Mouse (Mus musculus): ENCODE data around the gene Uck2. TPM values are rescaled to one million over a fixed set of nuclear protein-coding genes. Genes with fewer than 3 reads are reported as not detected.

The Uck2 gene
- polyA plus RNA-seq, 1 experiment, result 66.7 TPM

- no peaks in the 10 kb centered on the region for H3K27me3 ChIP-seq (ENCODE audit: control insufficient read depth, insufficient read depth, insufficient read length)
- no peak overlapping the region for H3ac ChIP-seq (ENCODE audit: control insufficient read depth, insufficient read length)
- no peaks in the 10 kb centered on the region for H3K79me2 ChIP-seq (ENCODE audit: control insufficient read depth, insufficient read depth)
- H3K4me2 ChIP-seq (ENCODE audit: low read depth), result no peak overlapping the region
- no peaks in the 10 kb centered on the region for H3K36me3 ChIP-seq (ENCODE audit: control insufficient read depth, insufficient read depth)
- TF ChIP-seq CEBPB (IDR thresholded peaks at IDR 0.05; ENCODE audit: insufficient read depth, poor library complexity, severe bottlenecking), result no peak
- TF ChIP-seq TCF3 (IDR thresholded peaks at IDR 0.05; ENCODE audit: insufficient read length, low read depth), result no peak
- no peak for TF ChIP-seq REST (IDR thresholded peaks at IDR 0.05; ENCODE audit: insufficient read depth, insufficient read length)
- no peak for TF ChIP-seq USF1 (IDR thresholded peaks at IDR 0.05; ENCODE audit: low read depth)
- TF ChIP-seq POLR2A (IDR thresholded peaks at IDR 0.05; ENCODE audit: insufficient read length, low read depth), result no peak
- H3K4me3 ChIP-seq, result no peak overlapping the region
Observed at GRCm38 (mm10) chr1:167220303-167221174, 64.6 kb downstream of the Uck2 start.

- H3K36me3 ChIP-seq (ENCODE audit: control insufficient read depth, insufficient read depth), result no peaks in the 10 kb centered on the region
- no peaks in the 10 kb centered on the region for H3K79me2 ChIP-seq (ENCODE audit: control insufficient read depth, insufficient read depth)
- H3K27me3 ChIP-seq (ENCODE audit: control insufficient read depth, insufficient read depth, insufficient read length), result no peaks in the 10 kb centered on the region
- no peak overlapping the region for H3ac ChIP-seq (ENCODE audit: control insufficient read depth, insufficient read length)
- TF ChIP-seq REST (IDR thresholded peaks at IDR 0.05; ENCODE audit: insufficient read depth, insufficient read length) (no peak), CEBPB (IDR thresholded peaks at IDR 0.05; ENCODE audit: insufficient read depth, poor library complexity, severe bottlenecking) (no peak), MYOG (IDR thresholded peaks at IDR 0.05; ENCODE audit: control insufficient read depth in 1 of 3, insufficient read depth in 1 of 3, insufficient read length in 2 of 3, low read depth in 2 of 3) (no peak), USF1 (IDR thresholded peaks at IDR 0.05; ENCODE audit: low read depth) (no peak), POLR2A (IDR thresholded peaks at IDR 0.05; ENCODE audit: insufficient read length, low read depth) (no peak), SRF (IDR thresholded peaks at IDR 0.05; ENCODE audit: control insufficient read depth, insufficient read length, low read depth) (no peak), E2F4 (IDR thresholded peaks at IDR 0.05; ENCODE audit: insufficient read depth) (no peak), TCF12 (IDR thresholded peaks at IDR 0.05; ENCODE audit: insufficient read depth, poor library complexity, severe bottlenecking) (no peak), MYOD1 (IDR thresholded peaks at IDR 0.05; ENCODE audit: control insufficient read depth in 1 of 3, insufficient read length in 2 of 3, low read depth in 2 of 3) (no peak), TCF3 (IDR thresholded peaks at IDR 0.05; ENCODE audit: insufficient read length, low read depth) (no peak), POLR2AphosphoS2 (IDR thresholded peaks at IDR 0.05; ENCODE audit: insufficient read length, low read depth) (no peak), MAX (IDR thresholded peaks at IDR 0.05; ENCODE audit: low read depth) (no peak)
- no peak overlapping the region for H3K4me3 ChIP-seq
- H3K4me2 ChIP-seq (ENCODE audit: low read depth), result no peak overlapping the region
Observed at GRCm38 (mm10) chr1:167215460-167215859, 69.7 kb downstream of the Uck2 start.

- Histone ChIP-seq H3K36me3 (ENCODE audit: control insufficient read depth, insufficient read depth) (no peaks in the 10 kb centered on the region), H3ac (ENCODE audit: control insufficient read depth, insufficient read length) (no peak overlapping the region), H3K4me2 (ENCODE audit: low read depth) (no peak overlapping the region), H3K79me2 (ENCODE audit: control insufficient read depth, insufficient read depth) (no peaks in the 10 kb centered on the region), H3K27me3 (ENCODE audit: control insufficient read depth, insufficient read depth, insufficient read length) (no peaks in the 10 kb centered on the region), H3K4me3 (no peak overlapping the region)
- TF ChIP-seq MYOD1 (IDR thresholded peaks at IDR 0.05; ENCODE audit: control insufficient read depth in 1 of 3, insufficient read length in 2 of 3, low read depth in 2 of 3) (no peak), TCF12 (IDR thresholded peaks at IDR 0.05; ENCODE audit: insufficient read depth, poor library complexity, severe bottlenecking) (no peak), MYOG (IDR thresholded peaks at IDR 0.05; ENCODE audit: control insufficient read depth in 1 of 3, insufficient read depth in 1 of 3, insufficient read length in 2 of 3, low read depth in 2 of 3) (no peak)
Observed at GRCm38 (mm10) chr1:167212710-167213109, 72.4 kb downstream of the Uck2 start.

GRCm38 (mm10) chr1:167211979-167212614 lies 73.0 kb downstream of the Uck2 start:
- H3K79me2 ChIP-seq (ENCODE audit: control insufficient read depth, insufficient read depth), result no peaks in the 10 kb centered on the region
- TF ChIP-seq MAX (IDR thresholded peaks at IDR 0.05; ENCODE audit: low read depth), result no peak
- TF ChIP-seq TCF3 (IDR thresholded peaks at IDR 0.05; ENCODE audit: insufficient read length, low read depth), result no peak
- no peak for TF ChIP-seq REST (IDR thresholded peaks at IDR 0.05; ENCODE audit: insufficient read depth, insufficient read length)
- no peak for TF ChIP-seq MYOG (IDR thresholded peaks at IDR 0.05; ENCODE audit: control insufficient read depth in 1 of 3, insufficient read depth in 1 of 3, insufficient read length in 2 of 3, low read depth in 2 of 3)
- TF ChIP-seq CEBPB (IDR thresholded peaks at IDR 0.05; ENCODE audit: insufficient read depth, poor library complexity, severe bottlenecking), result no peak
- TF ChIP-seq TCF12 (IDR thresholded peaks at IDR 0.05; ENCODE audit: insufficient read depth, poor library complexity, severe bottlenecking), result no peak
- no peak for TF ChIP-seq POLR2A (IDR thresholded peaks at IDR 0.05; ENCODE audit: insufficient read length, low read depth)
- no peak for TF ChIP-seq SRF (IDR thresholded peaks at IDR 0.05; ENCODE audit: control insufficient read depth, insufficient read length, low read depth)
- no peak for TF ChIP-seq POLR2AphosphoS2 (IDR thresholded peaks at IDR 0.05; ENCODE audit: insufficient read length, low read depth)
- no peak for TF ChIP-seq E2F4 (IDR thresholded peaks at IDR 0.05; ENCODE audit: insufficient read depth)
- no peak for TF ChIP-seq USF1 (IDR thresholded peaks at IDR 0.05; ENCODE audit: low read depth)
- TF ChIP-seq MYOD1 (IDR thresholded peaks at IDR 0.05; ENCODE audit: control insufficient read depth in 1 of 3, insufficient read length in 2 of 3, low read depth in 2 of 3), result no peak
- H3K4me2 ChIP-seq (ENCODE audit: low read depth), result no peak overlapping the region
- H3K36me3 ChIP-seq (ENCODE audit: control insufficient read depth, insufficient read depth), result no peaks in the 10 kb centered on the region
- H3K4me3 ChIP-seq, result no peak overlapping the region
- no peak overlapping the region for H3ac ChIP-seq (ENCODE audit: control insufficient read depth, insufficient read length)
- no peaks in the 10 kb centered on the region for H3K27me3 ChIP-seq (ENCODE audit: control insufficient read depth, insufficient read depth, insufficient read length)
